Mouse (Mus musculus) embryo, embryonic 11.5 days (tissue): ENCODE measurements around the gene Slc7a3.
"Not testable (repeated sequence)": the region's sequence is repeated elsewhere in the genome, so short reads cannot be mapped to it uniquely, and the experiment has no call there.

Source experiments
- DNase-seq: peaks from one replicate; pipeline ENCODE4 v3.0.0-alpha.2; 2012; ENCODE audit warnings: low read depth, low spot score

The Slc7a3 gene

DNA sequence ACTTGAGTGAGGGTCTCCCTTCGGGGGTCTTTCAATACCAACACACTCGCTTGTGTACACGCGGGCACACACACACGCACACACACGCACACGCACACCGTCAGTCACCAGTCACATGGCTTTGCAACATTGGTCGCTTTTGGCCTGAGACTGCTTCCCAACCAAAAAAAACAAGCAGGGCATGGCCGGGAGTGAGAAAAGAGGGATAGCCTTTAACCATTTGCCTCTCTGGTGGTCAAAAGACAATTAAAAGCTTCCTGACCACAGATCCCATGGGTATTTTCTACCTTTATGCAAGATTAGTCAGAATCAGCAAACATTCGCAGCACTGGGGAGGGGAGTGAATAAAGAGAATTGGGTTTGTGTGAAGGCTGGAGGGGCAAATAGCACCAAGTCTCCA lies at the start of gene Slc7a3:
Gene Slc7a3 (minus strand): TSS at position 101 of the 400 bp plus-strand sequence.
- no peak for DNase-seq

DNA sequence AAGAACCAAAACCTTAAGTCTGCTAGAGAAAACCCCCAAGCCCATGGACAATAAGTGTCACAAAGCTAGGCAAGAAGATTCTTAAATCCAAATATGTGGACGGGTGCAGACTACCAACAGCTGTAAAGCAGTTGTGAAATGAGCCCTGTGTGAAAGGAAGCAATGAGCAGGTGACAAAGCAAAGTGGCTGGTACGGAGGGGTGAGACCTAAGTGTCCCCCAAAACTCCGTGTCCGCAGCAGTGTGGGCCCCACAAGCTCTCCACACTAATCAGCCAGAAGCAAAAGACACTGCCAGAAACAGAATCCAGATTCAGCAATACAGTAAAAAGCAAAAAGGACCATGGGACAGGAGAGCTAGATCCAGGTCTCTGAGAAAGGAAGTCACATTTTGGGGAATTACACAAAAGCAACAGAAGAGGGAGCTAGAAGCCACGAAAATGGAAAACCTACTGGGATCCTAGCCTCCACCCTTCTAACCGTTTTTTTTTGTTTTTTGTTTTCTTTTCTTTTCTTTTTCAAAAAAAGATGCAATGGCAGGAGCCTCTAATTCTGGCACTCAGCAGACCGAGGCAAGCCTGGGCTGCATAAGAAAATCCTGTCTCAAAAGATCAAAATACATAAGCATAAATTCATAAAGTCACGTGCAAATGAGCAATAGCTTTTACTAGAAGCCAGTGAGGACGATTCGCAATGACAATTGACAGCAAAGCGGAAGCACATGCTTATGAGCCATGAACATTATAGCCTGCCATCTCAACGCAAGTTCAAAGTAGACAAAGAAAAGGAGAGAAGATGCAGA lies 46.4 kb upstream of the Slc7a3 start:
- DNase-seq, result peak; percentile 22

DNA sequence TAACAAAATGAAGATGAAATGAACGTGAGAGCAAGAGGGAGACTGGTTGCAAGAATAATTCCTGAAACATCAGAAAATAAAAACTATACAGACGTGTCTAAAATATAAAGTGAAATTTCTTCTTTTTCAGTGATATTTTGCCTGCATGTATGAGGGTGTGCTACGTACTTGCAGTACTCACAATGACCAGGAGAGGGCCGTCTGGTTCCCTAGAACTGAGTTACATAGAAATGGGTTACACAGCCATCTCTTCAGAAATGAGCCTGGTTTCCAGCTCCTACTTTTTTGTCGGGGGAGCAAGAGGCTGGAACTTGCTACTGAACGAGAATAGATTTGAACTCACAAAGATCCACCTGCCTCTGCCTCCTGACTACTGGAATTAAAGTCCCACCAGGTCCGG lies 45.2 kb upstream of the Slc7a3 start:
- DNase-seq, result peak; percentile 51

DNA sequence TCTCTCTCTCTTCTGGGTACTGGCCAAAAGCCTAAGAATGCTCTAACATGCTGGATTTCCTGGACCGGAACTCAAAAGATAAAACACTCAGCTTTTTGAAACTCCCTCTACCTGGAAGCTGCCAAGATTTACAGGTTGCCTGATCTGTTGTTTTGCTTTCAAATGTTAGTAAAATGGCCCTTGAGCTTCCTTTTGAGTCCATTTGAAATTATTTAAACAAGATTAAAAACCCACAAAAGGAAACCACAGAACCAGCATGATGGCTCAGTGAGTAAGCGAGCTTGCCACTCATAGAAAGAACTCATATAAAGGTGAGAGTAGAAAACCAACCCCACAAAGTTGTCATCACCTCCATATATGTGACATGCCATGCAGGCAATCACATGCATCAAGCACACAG lies 42.7 kb upstream of the Slc7a3 start:
- DNase-seq, result no peak

DNA sequence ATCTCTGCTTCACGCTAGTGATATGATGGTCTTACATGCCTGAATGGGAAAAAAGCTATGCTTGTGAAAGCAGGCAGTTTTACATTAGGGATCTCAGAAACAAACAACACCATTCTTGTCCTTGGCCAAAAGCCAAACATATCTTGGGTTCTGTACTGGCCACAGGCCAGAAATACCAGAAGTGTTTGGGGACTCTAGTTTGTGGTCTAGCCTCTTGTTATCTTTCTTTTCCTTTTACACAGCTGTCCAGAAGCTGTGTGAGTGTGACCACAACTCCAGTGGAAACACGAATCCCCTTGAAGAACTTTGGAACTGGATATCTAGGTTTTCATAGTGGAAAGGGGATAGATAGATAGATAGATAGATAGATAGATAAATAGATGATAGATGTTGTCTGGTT lies 41.2 kb upstream of the Slc7a3 start:
- DNase-seq, result no peak

DNA sequence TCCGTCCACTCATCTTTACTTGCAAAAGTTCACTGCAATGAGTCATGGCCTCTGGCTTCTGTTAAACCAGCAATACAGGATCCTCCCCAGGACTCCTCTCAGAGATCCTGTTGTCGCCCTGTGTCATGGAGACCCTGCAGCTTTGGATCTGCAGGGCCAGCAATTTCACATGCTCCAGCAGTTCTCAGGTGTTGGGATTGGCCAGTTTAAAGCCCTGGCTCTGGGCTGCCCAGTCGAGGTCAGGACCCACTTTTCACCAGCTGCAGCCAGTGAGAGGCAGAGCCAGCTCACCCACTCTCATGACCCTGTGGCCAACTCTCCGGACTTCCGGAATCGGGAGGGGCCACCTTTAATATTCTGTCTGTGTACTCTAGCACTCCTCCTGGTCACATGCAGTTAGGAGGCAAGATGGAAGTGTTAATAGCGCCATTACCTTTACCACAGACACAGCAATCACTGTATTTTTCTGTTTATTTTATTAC lies 40.7 kb upstream of the Slc7a3 start:
- DNase-seq, result no peak

DNA sequence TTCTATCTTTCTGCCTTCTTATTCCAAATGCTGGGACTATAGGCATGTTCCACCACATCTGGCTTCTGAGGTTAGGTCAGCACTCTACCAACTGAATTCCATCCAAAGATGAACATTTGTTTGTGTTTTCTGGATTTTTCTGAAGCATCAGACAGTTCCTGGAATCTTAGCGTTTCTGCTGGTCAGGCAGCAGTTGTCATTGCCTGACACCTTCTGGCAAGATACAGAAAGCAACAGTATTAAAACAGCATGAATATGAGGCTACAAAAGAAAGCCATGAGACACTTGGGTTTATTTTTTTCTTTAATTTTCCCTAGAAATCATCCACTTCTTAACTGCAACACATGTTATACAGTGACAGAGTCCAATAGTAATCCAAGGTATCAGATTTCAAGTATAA lies 34.7 kb upstream of the Slc7a3 start:
- DNase-seq, result no peak

DNA sequence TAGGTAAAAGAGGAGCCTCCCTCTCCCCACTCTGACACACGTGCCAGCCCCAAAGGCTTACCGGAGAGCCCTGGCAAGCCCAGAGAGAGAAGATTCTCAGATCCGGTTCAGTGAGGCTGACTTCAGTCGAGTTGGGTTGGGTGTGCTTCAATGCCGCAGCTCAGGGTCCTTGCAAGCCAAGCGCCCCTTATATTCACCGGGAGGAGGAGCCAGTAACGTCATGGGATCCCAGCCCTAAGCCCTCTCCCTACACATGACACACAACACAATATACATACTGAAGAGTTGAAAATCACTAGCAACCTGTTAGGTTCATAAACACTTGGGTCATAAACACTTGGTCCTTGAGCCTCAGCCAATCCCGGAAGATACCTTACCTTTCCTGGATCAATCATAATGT lies 609 bp downstream of the Slc7a3 start:
- not testable (repeated sequence) for DNase-seq

DNA sequence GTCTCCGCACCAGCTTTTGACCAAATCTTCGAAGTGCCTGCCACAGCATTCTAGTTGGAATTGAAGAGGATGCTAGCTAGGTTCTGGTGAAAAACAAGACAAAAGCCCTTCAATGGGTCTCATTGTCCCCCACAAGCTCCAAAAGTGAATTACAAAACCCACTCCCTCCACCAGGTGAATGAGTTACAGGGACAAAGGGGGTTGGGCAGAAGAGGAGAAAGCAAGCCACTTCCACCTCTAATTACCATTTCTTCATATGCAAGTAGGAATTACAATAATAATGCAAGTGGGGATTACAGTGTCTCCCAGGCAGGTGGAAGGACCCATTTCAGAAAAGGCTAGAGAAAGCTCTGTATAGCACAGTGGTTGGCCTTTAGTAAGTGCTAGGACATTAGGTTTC lies 1.6 kb downstream of the Slc7a3 start:
- DNase-seq, result no peak

DNA sequence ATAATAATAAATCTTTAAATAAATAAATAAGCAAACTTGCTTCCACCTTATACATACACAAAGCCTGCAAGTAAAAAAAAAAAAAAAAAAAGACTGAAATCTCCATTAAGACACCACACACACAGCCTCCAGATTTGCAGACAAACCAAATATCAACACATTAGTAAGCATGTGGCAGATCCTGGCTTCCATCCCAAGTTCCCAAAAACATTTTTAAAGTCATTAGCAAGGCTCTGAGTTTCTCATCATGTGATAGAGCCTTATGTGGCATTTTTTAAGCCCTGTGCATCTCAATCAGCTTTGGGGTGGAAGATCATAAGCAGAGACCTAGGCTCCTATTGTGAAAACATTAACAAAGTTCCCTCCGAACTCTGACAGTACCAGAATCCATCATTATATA lies 20.6 kb downstream of the Slc7a3 start:
- no peak for DNase-seq

DNA sequence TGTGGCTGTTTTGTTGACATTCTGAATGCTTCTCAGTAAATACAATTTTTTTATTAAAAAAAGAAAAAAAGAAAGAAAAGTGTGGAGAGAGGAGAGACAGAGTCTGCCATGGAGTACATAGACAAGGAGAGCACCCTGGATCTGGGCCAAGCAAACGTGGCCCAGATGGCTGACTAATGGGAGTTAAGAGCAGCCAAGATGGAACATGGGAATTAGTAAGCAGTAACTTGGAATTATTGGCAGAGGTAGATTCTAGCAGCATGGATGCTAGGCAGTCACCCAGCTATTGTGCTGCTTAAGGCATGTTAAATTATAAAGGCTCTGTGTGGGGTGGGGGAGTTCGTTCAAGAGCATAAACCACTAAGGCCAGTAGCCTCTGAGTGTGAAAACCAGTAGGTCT lies 22.3 kb downstream of the Slc7a3 start:
- DNase-seq, result no peak

DNA sequence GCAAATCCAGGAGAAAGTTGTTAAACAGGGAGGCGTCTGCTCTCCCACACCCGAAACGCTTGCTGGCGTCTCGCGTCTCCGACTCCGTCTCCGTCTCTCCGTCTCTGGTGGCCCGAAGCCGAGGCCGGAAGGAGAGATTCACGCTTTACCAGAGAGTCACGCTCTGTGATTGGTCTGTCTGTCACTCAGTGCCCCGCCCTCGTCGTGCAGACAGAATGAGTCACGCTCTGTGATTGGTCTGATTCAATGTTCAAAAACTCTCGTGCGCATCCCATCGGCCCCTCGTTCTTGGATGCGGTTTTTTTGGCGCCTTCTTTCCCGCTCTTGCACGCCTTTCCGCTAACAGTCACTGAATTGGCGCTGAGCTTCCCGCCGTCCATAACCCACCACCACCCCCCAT lies 26.3 kb downstream of the Slc7a3 start, which contains the start of gene Tex11:
Gene Tex11 (minus strand): TSS at position 127 of the 400 bp plus-strand sequence.
- DNase-seq, result no peak
